Mouse (Mus musculus): ENCODE measurements at regions not wholly inside any gene's neighbourhood (a gene's known extent, or its start where the extent isn't known, plus 50 kb on each side); places are given as distances from the start of the nearest gene placed in this dataset.

GRCm38 (mm10) chrY:89267946-89268345 lies 215.3 kb downstream of the Gm21294 start:
- peak; percentile 1 for DNase-seq (ENCODE audit: low spot score)

All from urinary bladder, postnatal 10 days (tissue).